Mouse (Mus musculus) spleen, postnatal 4 days (tissue): ENCODE data around the gene Mab21l1.

Source experiments
- DNase-seq, 2 experiments: peaks; one replicate each; pipeline ENCODE4 v3.0.0; 2022; ENCODE audit warnings: low spot score in 2 of 2

The Mab21l1 gene

GRCm38 (mm10) chr3:55814993-55815625, 32.8 kb downstream of the Mab21l1 start:
- no peak for DNase-seq

DNA sequence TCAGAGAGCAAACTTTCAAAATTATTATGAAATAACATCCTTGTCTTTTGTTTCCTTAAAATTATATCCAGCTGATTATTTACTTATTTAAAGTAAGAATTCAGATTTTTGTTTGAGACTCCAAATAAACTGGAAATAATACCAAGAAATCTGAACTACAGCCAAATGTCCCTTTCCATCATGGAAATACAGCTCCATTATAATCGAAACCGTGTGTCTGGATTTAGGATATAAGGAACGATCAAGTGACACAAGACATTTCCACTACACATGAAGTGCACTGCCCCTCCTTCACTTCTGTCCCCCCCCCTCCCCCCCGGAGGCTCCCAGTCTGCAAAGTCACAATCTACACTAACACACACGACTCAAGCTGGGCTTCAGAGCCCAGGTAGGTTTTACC, 33.8 kb downstream of the Mab21l1 start:
- DNase-seq: no peak

DNA sequence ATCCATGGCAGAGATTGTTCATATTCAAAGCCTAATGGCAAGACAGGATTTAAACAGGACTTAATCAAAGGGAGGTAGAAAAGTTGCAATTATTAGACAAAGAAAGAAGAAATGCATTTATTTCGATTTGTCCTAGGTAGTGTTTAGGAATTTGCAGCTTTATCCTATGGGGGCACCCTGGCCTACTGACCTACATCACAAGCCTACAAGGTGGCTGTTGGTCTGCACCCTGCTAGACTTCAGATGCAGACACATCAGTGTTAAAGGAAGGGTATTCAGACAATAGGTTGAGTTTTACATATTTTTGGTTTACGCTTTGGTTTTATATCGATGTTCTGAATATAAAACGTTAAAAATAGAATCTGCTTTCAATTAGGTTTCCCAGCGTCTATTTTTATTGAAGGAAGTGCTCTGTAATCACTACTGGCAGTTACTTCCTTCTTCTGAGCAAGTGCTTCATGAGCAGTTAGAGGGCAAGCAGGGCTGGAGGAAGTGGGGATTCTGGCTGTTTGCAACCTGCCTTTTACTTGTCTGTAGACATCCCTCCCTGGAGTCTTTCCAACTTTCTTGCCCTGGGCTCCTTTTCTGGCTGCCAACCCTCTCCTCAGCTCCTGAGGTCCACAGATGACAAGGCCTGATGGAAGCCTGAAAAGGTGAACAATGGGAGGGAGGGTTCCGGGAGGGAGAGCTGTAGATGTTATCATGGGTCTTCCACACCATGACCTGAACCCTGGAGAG, 34.5 kb downstream of the Mab21l1 start:
- no peak for DNase-seq

- no peak for DNase-seq
These were observed 35.8 kb downstream of the Mab21l1 start for GRCm38 (mm10) chr3:55818082-55818481.

GRCm38 (mm10) chr3:55819598-55819997, 37.3 kb downstream of the Mab21l1 start:
- DNase-seq: no peak

- no peak for DNase-seq
These were observed 42.6 kb downstream of the Mab21l1 start for GRCm38 (mm10) chr3:55824864-55825263.

DNA sequence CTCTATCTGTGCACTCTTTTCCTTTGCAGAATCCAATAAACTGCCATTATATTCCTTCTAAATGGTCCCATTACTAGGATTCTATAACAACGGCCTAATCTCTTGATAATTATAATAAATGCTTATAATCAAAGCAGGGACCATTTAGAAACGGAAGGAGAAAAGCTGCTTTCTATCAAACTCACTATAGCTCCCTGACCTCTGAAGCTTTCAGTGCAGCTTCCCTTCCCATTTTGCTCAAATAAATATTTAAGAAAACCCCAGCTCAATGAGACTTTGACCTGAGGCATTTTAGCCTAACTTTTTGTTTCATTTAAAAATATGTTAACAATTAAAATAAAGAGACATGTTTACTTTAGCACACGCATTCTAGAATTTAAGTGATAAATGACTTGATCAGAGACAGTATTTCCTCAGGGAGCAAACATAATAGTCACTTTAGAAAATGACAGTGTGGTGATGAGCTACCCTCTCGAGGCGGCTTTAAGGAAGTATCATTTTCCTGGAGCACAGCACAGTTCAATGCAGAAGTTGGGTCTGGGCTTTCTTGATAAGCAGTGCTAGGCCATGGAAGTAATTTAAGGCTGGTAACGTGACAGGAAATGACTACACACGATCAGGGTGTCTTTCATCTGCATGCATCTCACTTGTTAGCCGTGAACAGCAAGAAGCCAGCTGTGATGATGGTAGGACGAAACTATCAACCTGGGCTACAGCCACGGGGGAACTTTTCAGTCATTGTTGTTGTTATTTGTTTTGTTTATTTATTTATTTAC, 46.4 kb downstream of the Mab21l1 start:
- DNase-seq: no peak

GRCm38 (mm10) chr3:55830226-55830625, 47.9 kb downstream of the Mab21l1 start:
- DNase-seq: no peak
